Mouse (Mus musculus) embryonic facial prominence, embryonic 14.5 days (tissue): ENCODE results near the gene Fam135a. TPM values are rescaled to one million over a fixed set of nuclear protein-coding genes. Genes with fewer than 3 reads are reported as not detected.
"Not testable (repeated sequence)": the region's sequence is repeated elsewhere in the genome, so short reads cannot be mapped to it uniquely, and the experiment has no call there.

ENCODE experiments used
- ATAC-seq: fragments of 200-750 bp; cut with Nextera tagmentation; 2 replicates; pipeline ENCODE4 v1.8.0; 2017; ENCODE audit warnings: low read depth, moderate number of reproducible peaks, moderate TSS enrichment
- DNase-seq: peaks from one replicate; pipeline ENCODE4 v3.0.0-alpha.2; 2015; ENCODE audit warnings: low spot score
- H3K27ac ChIP-seq: fragments of 300-500 bp; sonication (generic); replicated peaks from 2 replicates; pipeline ENCODE4 v1.5.1; 2014; ENCODE audit warnings: low read depth, mild to moderate bottlenecking, low read length, moderate library complexity
- H3K27me3 ChIP-seq: fragments of 300-500 bp; sonication (generic); replicated peaks from 2 replicates; pipeline ENCODE4 v1.6.1; 2014; ENCODE audit warnings: low read length; ENCODE audit not compliant: control insufficient read depth, insufficient read depth
- H3K36me3 ChIP-seq: fragments of 300-500 bp; sonication (generic); 2 replicates; pipeline ENCODE4 v1.6.1; 2014; ENCODE audit warnings: low read length, mixed read lengths; ENCODE audit not compliant: control insufficient read depth, insufficient read depth
- H3K4me1 ChIP-seq: fragments of 300-500 bp; sonication (generic); 2 replicates; pipeline ENCODE4 v1.6.1; 2014; ENCODE audit warnings: antibody characterized with exemption, low read length; ENCODE audit not compliant: control insufficient read depth, insufficient read depth
- H3K4me2 ChIP-seq: fragments of 300-500 bp; sonication (generic); 2 replicates; pipeline ENCODE4 v1.6.1; 2014; ENCODE audit warnings: low read depth, mild to moderate bottlenecking, low read length, moderate library complexity, mixed read lengths
- H3K4me3 ChIP-seq: fragments of 300-500 bp; sonication (generic); 2 replicates; pipeline ENCODE4 v1.5.1; 2014; ENCODE audit warnings: low read depth, mild to moderate bottlenecking, low read length
- H3K9ac ChIP-seq: fragments of 300-500 bp; sonication (generic); 2 replicates; pipeline ENCODE4 v1.6.1; 2014; ENCODE audit warnings: low read depth, mild to moderate bottlenecking, low read length, moderate library complexity, mixed read lengths
- H3K9me3 ChIP-seq: fragments of 300-500 bp; sonication (generic); 2 replicates; pipeline ENCODE4 v1.6.1; 2016; ENCODE audit warnings: low read length; ENCODE audit not compliant: control insufficient read depth
- WGBS: fragments of 180-500 bp; shearing (Covaris S2); extraction: QIAGEN DNeasy Blood & Tissue Kit; methylation state at CpG from one replicate; pipeline ENCODE4 v1.1.7; 2014; 5-methylcytosine and 5-hydroxymethylcytosine counted together
- polyA plus RNA-seq: library from polyadenylated mRNA; unstranded; fragments of >200 nt; fragmentation: Nextera tagmentation; extraction: Ambion mirVana; gene quantifications from 2 replicates; pipeline ENCODE4 v1.2.1, GENCODE M21; 2014

The Fam135a gene
- polyA plus RNA-seq, 1 experiment from 2014 or later = 25.5 TPM

GRCm38 (mm10) chr1:23999318-23999717 lies 100.8 kb downstream of the Fam135a start:
- no peak for ATAC-seq
- Histone ChIP-seq H3K9me3 (no peaks in the 10 kb centered on the region), H3K27me3 (no peaks in the 10 kb centered on the region), H3K36me3 (peaks cover 42% of the 10 kb centered on the region), H3K9ac (no peak overlapping the region), H3K27ac (no peak overlapping the region), H3K4me2 (no peak overlapping the region), H3K4me3 (no peak overlapping the region), H3K4me1 (no peaks in the 10 kb centered on the region)
- 87% methylated on average over 5 of the region's 5 CpGs for WGBS
- no peak for DNase-seq

GRCm38 (mm10) chr1:23998866-23999265 lies 101.3 kb downstream of the Fam135a start:
- Histone ChIP-seq H3K4me3 (no peak overlapping the region), H3K27ac (no peak overlapping the region), H3K36me3 (peaks cover 42% of the 10 kb centered on the region), H3K9me3 (no peaks in the 10 kb centered on the region), H3K9ac (no peak overlapping the region), H3K27me3 (no peaks in the 10 kb centered on the region), H3K4me2 (no peak overlapping the region), H3K4me1 (no peaks in the 10 kb centered on the region)
- DNase-seq (no peak), ATAC-seq (no peak)
- 95% methylated on average over 7 of the region's 7 CpGs for WGBS

GRCm38 (mm10) chr1:23998120-23998810 lies 101.9 kb downstream of the Fam135a start:
- Histone ChIP-seq H3K27me3 (no peaks in the 10 kb centered on the region), H3K4me2 (no peak overlapping the region), H3K36me3 (peaks cover 42% of the 10 kb centered on the region), H3K4me1 (no peaks in the 10 kb centered on the region), H3K27ac (no peak overlapping the region), H3K9ac (no peak overlapping the region), H3K4me3 (no peak overlapping the region), H3K9me3 (no peaks in the 10 kb centered on the region)
- DNase-seq (no peak), ATAC-seq (no peak)
- WGBS = 90% methylated on average over 7 of the region's 7 CpGs

GRCm38 (mm10) chr1:23997493-23997892 lies 102.6 kb downstream of the Fam135a start:
- H3K36me3 ChIP-seq = peaks cover 39% of the 10 kb centered on the region
- H3K9me3 ChIP-seq = no peaks in the 10 kb centered on the region

GRCm38 (mm10) chr1:23995420-23995819 lies 104.7 kb downstream of the Fam135a start:
- H3K27ac ChIP-seq = no peak overlapping the region
- no peak overlapping the region for H3K4me3 ChIP-seq
- no peak for ATAC-seq
- H3K9me3 ChIP-seq = no peaks in the 10 kb centered on the region
- DNase-seq = no peak
- H3K4me1 ChIP-seq = no peaks in the 10 kb centered on the region
- H3K9ac ChIP-seq = no peak overlapping the region
- 90% methylated on average over 4 of the region's 4 CpGs for WGBS
- H3K27me3 ChIP-seq = no peaks in the 10 kb centered on the region
- no peak overlapping the region for H3K4me2 ChIP-seq
- H3K36me3 ChIP-seq = peaks cover 30% of the 10 kb centered on the region

More at GRCm38 (mm10) chr1:23997493-23997892, 102.6 kb downstream of the Fam135a start:
- 94% methylated on average over 3 of the region's 3 CpGs for WGBS
- Histone ChIP-seq H3K4me1 (no peaks in the 10 kb centered on the region), H3K27ac (no peak overlapping the region), H3K4me2 (no peak overlapping the region), H3K9ac (no peak overlapping the region), H3K4me3 (no peak overlapping the region), H3K27me3 (no peaks in the 10 kb centered on the region)
- DNase-seq (no peak), ATAC-seq (no peak)

- Histone ChIP-seq H3K9ac (no peak overlapping the region), H3K27ac (no peak overlapping the region), H3K9me3 (no peaks in the 10 kb centered on the region), H3K4me2 (no peak overlapping the region), H3K27me3 (no peaks in the 10 kb centered on the region), H3K36me3 (no peaks in the 10 kb centered on the region), H3K4me1 (no peaks in the 10 kb centered on the region), H3K4me3 (no peak overlapping the region)
- DNase-seq (no peak), ATAC-seq (no peak)
- 93% methylated on average over 3 of the region's 3 CpGs for WGBS
Measured at GRCm38 (mm10) chr1:23983118-23983517, 117.0 kb downstream of the Fam135a start.

- no peaks in the 10 kb centered on the region for H3K9me3 ChIP-seq
- DNase-seq = no peak
- no peak overlapping the region for H3K4me2 ChIP-seq
- no peak overlapping the region for H3K9ac ChIP-seq
- 84% methylated on average over 6 of the region's 6 CpGs for WGBS
- no peak for ATAC-seq
- no peak overlapping the region for H3K27ac ChIP-seq
- no peaks in the 10 kb centered on the region for H3K36me3 ChIP-seq
- H3K4me3 ChIP-seq = no peak overlapping the region
- no peaks in the 10 kb centered on the region for H3K27me3 ChIP-seq
- no peaks in the 10 kb centered on the region for H3K4me1 ChIP-seq
Measured at GRCm38 (mm10) chr1:23978281-23978680, 121.9 kb downstream of the Fam135a start.

- not testable (repeated sequence) for H3K27me3 ChIP-seq, DNase-seq, H3K4me3 ChIP-seq, H3K27ac ChIP-seq, H3K4me1 ChIP-seq, H3K36me3 ChIP-seq, H3K4me2 ChIP-seq, H3K9me3 ChIP-seq, H3K9ac ChIP-seq, ATAC-seq
- WGBS = 92% methylated on average over 3 of the region's 4 CpGs
Measured at GRCm38 (mm10) chr1:23971159-23971558, 129.0 kb downstream of the Fam135a start.
